Mouse (Mus musculus): ENCODE results near the gene Pigs. TPM values are rescaled to one million over a fixed set of nuclear protein-coding genes. Genes with fewer than 3 reads are reported as not detected.
A peak's percentile ranks its signal among the peaks of the same experiment; 100 is the strongest.

Pigs gene
- polyA plus RNA-seq, 1 experiment = 88.3 TPM

- Histone ChIP-seq H3K4me1 (replicated peaks; ENCODE audit: control insufficient read depth, insufficient read depth, low read length) (no peaks in the 10 kb centered on the region), H3K4me3 (ENCODE audit: control insufficient read depth, insufficient read depth, low read length) (peak overlapping the region; percentile 29), H3K27me3 (ENCODE audit: control insufficient read depth, insufficient read depth, low read length) (no peaks in the 10 kb centered on the region), H3K27ac (ENCODE audit: control insufficient read depth, insufficient read depth, low read length) (no peak overlapping the region), H3K36me3 (ENCODE audit: control insufficient read depth, insufficient read depth, low read length) (no peaks in the 10 kb centered on the region)
- TF ChIP-seq POLR2A (IDR thresholded peaks at IDR 0.05; ENCODE audit: control insufficient read depth, extremely low read depth, insufficient read depth, low read length, poor library complexity) (no peak), CTCF (IDR thresholded peaks at IDR 0.05; ENCODE audit: borderline replicate concordance, control insufficient read depth, extremely low read depth, insufficient read depth, low read length, poor library complexity) (peak; percentile 69; the same call in 1 of the 2 replicates)
- 10% methylated on average over 13 of the region's 13 CpGs for WGBS
- DNase-seq = peak; percentile 78
Observed at GRCm38 (mm10) chr11:78360125-78360788, 32.0 kb downstream of the Pigs start.

GRCm38 (mm10) chr11:78360789-78361131, 32.5 kb downstream of the Pigs start:
- no peaks in the 10 kb centered on the region for H3K27me3 ChIP-seq (ENCODE audit: control insufficient read depth, insufficient read depth, low read length)
- no peak overlapping the region for H3K4me3 ChIP-seq (ENCODE audit: control insufficient read depth, insufficient read depth, low read length)
- DNase-seq = no peak
- no peaks in the 10 kb centered on the region for H3K4me1 ChIP-seq (replicated peaks; ENCODE audit: control insufficient read depth, insufficient read depth, low read length)
- H3K36me3 ChIP-seq (ENCODE audit: control insufficient read depth, insufficient read depth, low read length) = no peaks in the 10 kb centered on the region
- no peak overlapping the region for H3K27ac ChIP-seq (ENCODE audit: control insufficient read depth, insufficient read depth, low read length)
- WGBS = 68% methylated on average over 2 of the region's 2 CpGs
- TF ChIP-seq POLR2A (IDR thresholded peaks at IDR 0.05; ENCODE audit: control insufficient read depth, extremely low read depth, insufficient read depth, low read length, poor library complexity) (no peak), CTCF (IDR thresholded peaks at IDR 0.05; ENCODE audit: borderline replicate concordance, control insufficient read depth, extremely low read depth, insufficient read depth, low read length, poor library complexity) (no peak)

GRCm38 (mm10) chr11:78363309-78364007, 35.2 kb downstream of the Pigs start:
- no peaks in the 10 kb centered on the region for H3K4me1 ChIP-seq (replicated peaks; ENCODE audit: control insufficient read depth, insufficient read depth, low read length)
- DNase-seq = no peak
- no peak for TF ChIP-seq POLR2A (IDR thresholded peaks at IDR 0.05; ENCODE audit: control insufficient read depth, extremely low read depth, insufficient read depth, low read length, poor library complexity)
- TF ChIP-seq CTCF (IDR thresholded peaks at IDR 0.05; ENCODE audit: borderline replicate concordance, control insufficient read depth, extremely low read depth, insufficient read depth, low read length, poor library complexity) = no peak
- no peak overlapping the region for H3K4me3 ChIP-seq (ENCODE audit: control insufficient read depth, insufficient read depth, low read length)
- no peaks in the 10 kb centered on the region for H3K27me3 ChIP-seq (ENCODE audit: control insufficient read depth, insufficient read depth, low read length)
- WGBS = 74% methylated on average over 13 of the region's 13 CpGs
- H3K27ac ChIP-seq (ENCODE audit: control insufficient read depth, insufficient read depth, low read length) = no peak overlapping the region
- no peaks in the 10 kb centered on the region for H3K36me3 ChIP-seq (ENCODE audit: control insufficient read depth, insufficient read depth, low read length)

GRCm38 (mm10) chr11:78364103-78364502, 35.9 kb downstream of the Pigs start:
- no peak for DNase-seq
- 80% methylated on average over 8 of the region's 8 CpGs for WGBS
- H3K27me3 ChIP-seq (ENCODE audit: control insufficient read depth, insufficient read depth, low read length) = no peaks in the 10 kb centered on the region

GRCm38 (mm10) chr11:78367456-78368225, 39.4 kb downstream of the Pigs start:
- 95% methylated on average over 15 of the region's 15 CpGs for WGBS
- Histone ChIP-seq H3K27me3 (ENCODE audit: control insufficient read depth, insufficient read depth, low read length) (no peaks in the 10 kb centered on the region), H3K27ac (ENCODE audit: control insufficient read depth, insufficient read depth, low read length) (no peak overlapping the region), H3K4me1 (replicated peaks; ENCODE audit: control insufficient read depth, insufficient read depth, low read length) (no peaks in the 10 kb centered on the region), H3K4me3 (ENCODE audit: control insufficient read depth, insufficient read depth, low read length) (no peak overlapping the region), H3K36me3 (ENCODE audit: control insufficient read depth, insufficient read depth, low read length) (no peaks in the 10 kb centered on the region)
- no peak for DNase-seq
- no peak for TF ChIP-seq CTCF (IDR thresholded peaks at IDR 0.05; ENCODE audit: borderline replicate concordance, control insufficient read depth, extremely low read depth, insufficient read depth, low read length, poor library complexity)
- TF ChIP-seq POLR2A (IDR thresholded peaks at IDR 0.05; ENCODE audit: control insufficient read depth, extremely low read depth, insufficient read depth, low read length, poor library complexity) = no peak

More at GRCm38 (mm10) chr11:78364103-78364502, 35.9 kb downstream of the Pigs start:
- Histone ChIP-seq H3K36me3 (ENCODE audit: control insufficient read depth, insufficient read depth, low read length) (no peaks in the 10 kb centered on the region), H3K4me1 (replicated peaks; ENCODE audit: control insufficient read depth, insufficient read depth, low read length) (no peaks in the 10 kb centered on the region), H3K27ac (ENCODE audit: control insufficient read depth, insufficient read depth, low read length) (no peak overlapping the region), H3K4me3 (ENCODE audit: control insufficient read depth, insufficient read depth, low read length) (no peak overlapping the region)
- TF ChIP-seq POLR2A (IDR thresholded peaks at IDR 0.05; ENCODE audit: control insufficient read depth, extremely low read depth, insufficient read depth, low read length, poor library complexity) (no peak), CTCF (IDR thresholded peaks at IDR 0.05; ENCODE audit: borderline replicate concordance, control insufficient read depth, extremely low read depth, insufficient read depth, low read length, poor library complexity) (no peak)

- Histone ChIP-seq H3K4me1 (replicated peaks; ENCODE audit: control insufficient read depth, insufficient read depth, low read length) (no peaks in the 10 kb centered on the region), H3K27me3 (ENCODE audit: control insufficient read depth, insufficient read depth, low read length) (no peaks in the 10 kb centered on the region), H3K36me3 (ENCODE audit: control insufficient read depth, insufficient read depth, low read length) (no peaks in the 10 kb centered on the region), H3K27ac (ENCODE audit: control insufficient read depth, insufficient read depth, low read length) (no peak overlapping the region), H3K4me3 (ENCODE audit: control insufficient read depth, insufficient read depth, low read length) (no peak overlapping the region)
- WGBS = 77% methylated on average over 1 of the region's 1 CpGs
- no peak for DNase-seq
- no peak for TF ChIP-seq CTCF (IDR thresholded peaks at IDR 0.05; ENCODE audit: borderline replicate concordance, control insufficient read depth, extremely low read depth, insufficient read depth, low read length, poor library complexity)
- TF ChIP-seq POLR2A (IDR thresholded peaks at IDR 0.05; ENCODE audit: control insufficient read depth, extremely low read depth, insufficient read depth, low read length, poor library complexity) = no peak
Observed at GRCm38 (mm10) chr11:78370389-78370788, 42.2 kb downstream of the Pigs start.

All from thymus, adult 2 months (tissue).